Mouse (Mus musculus) E14TG2a.4 (cell line): ENCODE results near the gene Proca1.

Experiments
- CTCF ChIP-seq: conservative IDR thresholded peaks from 2 replicates; pipeline ENCODE4 v1.5.1; 2014; ENCODE audit warnings: low read length
- NANOG ChIP-seq: IDR thresholded peaks from 2 replicates; pipeline ENCODE4 v1.6.1; 2014; ENCODE audit warnings: borderline replicate concordance, low read length, mixed read lengths
- POU5F1 ChIP-seq: IDR thresholded peaks from 2 replicates; pipeline ENCODE4 v1.6.1; 2014; ENCODE audit warnings: low read length, borderline replicate concordance

DNA sequence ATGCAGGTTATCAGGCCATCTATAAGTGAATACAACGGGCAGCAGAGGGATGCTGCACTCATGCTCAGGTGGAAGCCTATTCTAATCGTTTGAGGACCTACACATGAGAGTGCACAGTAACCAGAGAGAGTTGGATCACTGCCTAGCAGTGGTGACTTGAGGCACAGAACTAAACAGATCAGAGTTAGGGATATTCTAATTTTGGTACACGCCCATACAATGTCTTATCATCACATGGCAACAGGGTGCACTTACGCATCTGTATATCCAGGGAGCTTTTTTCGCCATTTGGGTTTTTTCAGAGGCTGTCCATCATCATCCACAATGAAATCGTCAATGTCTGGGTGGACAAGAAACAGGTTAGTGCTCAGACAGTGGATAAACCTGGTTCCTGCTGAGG, 38.3 kb downstream of the Proca1 start:
- TF ChIP-seq CTCF (no peak), NANOG (no peak), POU5F1 (no peak)
